Mouse (Mus musculus) brain, embryonic 14.5 days (tissue): ENCODE measurements at regions not wholly inside any gene's neighbourhood (a gene's known extent, or its start where the extent isn't known, plus 50 kb on each side); places are given as distances from the start of the nearest gene placed in this dataset.

ENCODE experiments used
- CTCF ChIP-seq: fragments of 200-500 bp; IDR thresholded peaks from 2 replicates; pipeline ENCODE4 v1.5.1; 2012; ENCODE audit warnings: inconsistent platforms, mild to moderate bottlenecking, moderate library complexity, borderline replicate concordance; ENCODE audit not compliant: insufficient read depth, insufficient read length; ENCODE audit errors: extremely low read depth
- POLR2A ChIP-seq: fragments of 200-500 bp; IDR thresholded peaks from 2 replicates; pipeline ENCODE4 v1.6.1; 2012; ENCODE audit warnings: mild to moderate bottlenecking, inconsistent platforms, borderline replicate concordance; ENCODE audit not compliant: poor library complexity, insufficient read depth, insufficient read length, severe bottlenecking; ENCODE audit errors: extremely low read depth

DNA sequence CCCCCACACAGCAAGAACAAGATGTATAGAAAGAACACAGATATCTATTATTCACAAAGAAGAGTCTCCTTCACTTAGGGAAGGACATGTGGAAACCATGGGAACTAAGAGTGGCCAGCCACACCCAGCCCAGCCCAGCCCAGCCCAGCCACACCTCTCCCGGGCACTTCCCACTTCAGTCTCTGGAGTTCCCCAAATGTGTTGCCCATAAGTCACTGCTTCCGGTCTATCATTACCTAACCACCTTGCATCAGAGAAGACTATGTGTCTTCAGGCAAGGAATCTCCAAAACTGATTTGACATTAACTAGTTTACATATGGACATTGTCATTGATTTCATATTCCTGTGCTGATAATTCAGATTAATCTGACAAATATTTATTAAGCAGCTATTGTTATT is 147.6 kb downstream of the Nfkbiz start:
- TF ChIP-seq CTCF, result no peak
- no peak for TF ChIP-seq POLR2A
